Mouse (Mus musculus): ENCODE measurements at regions not wholly inside any gene's neighbourhood (a gene's known extent, or its start where the extent isn't known, plus 50 kb on each side); places are given as distances from the start of the nearest gene placed in this dataset.
A peak's percentile ranks its signal among the peaks of the same experiment; 100 is the strongest.

GRCm38 (mm10) chr2:75034708-75035107 lies 209.1 kb downstream of the Mtx2 start:
- no peak overlapping the region for H3K9ac ChIP-seq
- peaks cover 25% of the 10 kb centered on the region for H3K4me1 ChIP-seq
- no peaks in the 10 kb centered on the region for H3K9me3 ChIP-seq
- WGBS: 27% methylated on average over 3 of the region's 3 CpGs
- no peaks in the 10 kb centered on the region for H3K36me3 ChIP-seq
- H3K4me2 ChIP-seq (replicated peaks): no peak overlapping the region
- H3K4me3 ChIP-seq: no peak overlapping the region
- peaks cover 48% of the 10 kb centered on the region for H3K27me3 ChIP-seq
- H3K27ac ChIP-seq: no peak overlapping the region
- no peak for ATAC-seq (ENCODE audit: low FRiP score, low read depth)

DNA sequence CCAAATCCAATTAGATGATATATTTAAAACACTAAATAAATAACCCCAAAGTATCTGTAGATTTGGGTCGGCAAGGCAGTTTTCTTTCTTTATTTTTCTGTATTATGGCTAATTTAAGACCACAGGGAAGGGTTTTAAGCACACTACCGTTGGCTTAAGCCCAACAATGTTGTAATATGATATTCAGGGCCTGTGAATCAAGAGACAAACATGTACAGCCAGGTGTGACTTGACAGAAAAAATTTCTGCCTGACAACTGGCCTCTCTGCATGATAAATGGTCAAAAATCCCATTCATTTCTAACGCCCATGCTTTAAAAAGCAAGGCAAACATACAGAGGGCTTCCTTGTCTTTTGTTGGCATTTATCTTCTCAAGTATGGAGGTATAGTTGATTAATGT lies 213.5 kb downstream of the Mtx2 start:
- Histone ChIP-seq H3K9me3 (no peaks in the 10 kb centered on the region), H3K9ac (no peak overlapping the region), H3K4me3 (no peak overlapping the region), H3K4me2 (replicated peaks) (no peak overlapping the region), H3K36me3 (no peaks in the 10 kb centered on the region), H3K4me1 (peaks cover 14% of the 10 kb centered on the region), H3K27me3 (peaks cover 31% of the 10 kb centered on the region), H3K27ac (no peak overlapping the region)
- ATAC-seq (ENCODE audit: low FRiP score, low read depth): no peak
- 27% methylated on average over 3 of the region's 3 CpGs for WGBS

- H3K9me3 ChIP-seq: no peaks in the 10 kb centered on the region
- no peak overlapping the region for H3K27ac ChIP-seq
- WGBS: 75% methylated on average over 6 of the region's 6 CpGs
- no peaks in the 10 kb centered on the region for H3K4me1 ChIP-seq
- no peaks in the 10 kb centered on the region for H3K36me3 ChIP-seq
- no peak overlapping the region for H3K9ac ChIP-seq
- peaks cover 37% of the 10 kb centered on the region for H3K27me3 ChIP-seq
- ATAC-seq (ENCODE audit: low FRiP score, low read depth): no peak
- no peak overlapping the region for H3K4me3 ChIP-seq
- H3K4me2 ChIP-seq (replicated peaks): no peak overlapping the region
Observed at GRCm38 (mm10) chr2:75046892-75047291, 221.3 kb downstream of the Mtx2 start.

- Histone ChIP-seq H3K27me3 (peaks cover 40% of the 10 kb centered on the region), H3K4me1 (no peaks in the 10 kb centered on the region), H3K27ac (no peak overlapping the region), H3K9ac (no peak overlapping the region), H3K36me3 (no peaks in the 10 kb centered on the region), H3K4me3 (no peak overlapping the region), H3K4me2 (replicated peaks) (no peak overlapping the region), H3K9me3 (no peaks in the 10 kb centered on the region)
- no peak for ATAC-seq (ENCODE audit: low FRiP score, low read depth)
- 29% methylated on average over 6 of the region's 6 CpGs for WGBS
Observed at GRCm38 (mm10) chr2:75048071-75048470, 222.5 kb downstream of the Mtx2 start.

GRCm38 (mm10) chr2:75054474-75055186 lies 229.0 kb downstream of the Mtx2 start:
- Histone ChIP-seq H3K4me3 (peak overlapping the region; percentile 34), H3K4me1 (peaks cover 6% of the 10 kb centered on the region), H3K27ac (no peak overlapping the region), H3K36me3 (no peaks in the 10 kb centered on the region), H3K9ac (peak overlapping the region; percentile 53; the same call in 1 of the 2 replicates), H3K9me3 (no peaks in the 10 kb centered on the region), H3K4me2 (replicated peaks) (peak overlapping the region; percentile 67), H3K27me3 (peaks cover 71% of the 10 kb centered on the region)
- 18% methylated on average over 14 of the region's 14 CpGs for WGBS
- ATAC-seq (ENCODE audit: low FRiP score, low read depth): peak; percentile 54

DNA sequence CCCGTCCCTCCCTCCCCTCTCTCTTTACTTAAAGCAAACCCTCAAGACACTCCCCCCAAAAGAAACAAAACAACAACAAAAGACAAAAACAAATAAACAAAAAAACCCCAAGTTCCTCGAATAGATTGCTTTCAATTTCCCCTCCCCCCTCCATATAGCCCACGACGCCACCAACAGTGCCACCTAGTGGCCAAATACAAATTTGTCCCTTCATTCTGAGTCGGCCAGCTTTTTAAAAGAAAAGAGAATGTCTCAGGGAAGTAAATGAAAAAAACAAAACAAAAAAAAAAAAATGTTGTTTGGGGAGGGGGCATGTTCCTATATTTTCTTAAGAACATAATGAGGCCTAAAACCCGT lies 229.6 kb downstream of the Mtx2 start:
- Histone ChIP-seq H3K4me1 (peaks cover 6% of the 10 kb centered on the region), H3K4me2 (replicated peaks) (peak overlapping the region; percentile 67), H3K9me3 (no peaks in the 10 kb centered on the region), H3K4me3 (peak overlapping the region; percentile 34), H3K27ac (no peak overlapping the region), H3K27me3 (peaks cover 77% of the 10 kb centered on the region), H3K36me3 (no peaks in the 10 kb centered on the region), H3K9ac (peak overlapping the region; percentile 53; the same call in 1 of the 2 replicates)
- under 1% methylated on average over 6 of the region's 6 CpGs for WGBS
- 0 out of 2 replicates have a peak, but pooled peaks have one; percentile 28 for ATAC-seq (ENCODE audit: low FRiP score, low read depth)

DNA sequence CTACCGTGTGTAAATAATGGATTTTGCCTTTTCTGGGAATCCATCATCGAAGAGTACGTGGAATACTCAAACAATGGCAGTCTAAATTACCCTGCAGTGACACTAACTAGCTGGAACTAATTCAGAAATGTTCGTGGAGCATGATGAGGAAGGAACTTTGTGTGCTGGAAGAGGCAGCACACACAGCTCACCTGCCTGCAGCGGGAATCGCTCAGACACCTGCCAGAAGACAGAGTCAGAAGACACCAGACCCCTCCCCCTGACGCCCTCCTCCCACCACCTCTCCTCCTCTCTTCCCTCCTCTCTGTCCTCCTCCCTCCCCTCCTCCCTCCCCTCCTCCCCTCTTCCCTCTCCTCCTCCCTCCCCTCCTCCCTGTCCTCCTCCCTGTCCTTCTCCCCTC lies 235.4 kb downstream of the Mtx2 start:
- Histone ChIP-seq H3K9me3 (no peaks in the 10 kb centered on the region), H3K27me3 (peaks cover 93% of the 10 kb centered on the region), H3K4me3 (no peak overlapping the region), H3K36me3 (no peaks in the 10 kb centered on the region), H3K9ac (no peak overlapping the region), H3K27ac (no peak overlapping the region), H3K4me1 (peaks cover 4% of the 10 kb centered on the region; the same call in 1 of the 2 replicates), H3K4me2 (replicated peaks) (no peak overlapping the region)
- ATAC-seq (ENCODE audit: low FRiP score, low read depth): no peak
- 58% methylated on average over 7 of the region's 7 CpGs for WGBS

- Histone ChIP-seq H3K9me3 (no peaks in the 10 kb centered on the region), H3K27ac (no peak overlapping the region), H3K27me3 (peaks cover 90% of the 10 kb centered on the region), H3K4me3 (no peak overlapping the region), H3K36me3 (no peaks in the 10 kb centered on the region), H3K4me1 (peaks cover 4% of the 10 kb centered on the region; the same call in 1 of the 2 replicates), H3K9ac (no peak overlapping the region), H3K4me2 (replicated peaks) (no peak overlapping the region)
- ATAC-seq (ENCODE audit: low FRiP score, low read depth): no peak
- WGBS: 44% methylated on average over 12 of the region's 12 CpGs
Observed at GRCm38 (mm10) chr2:75061456-75062188, 236.0 kb downstream of the Mtx2 start.

DNA sequence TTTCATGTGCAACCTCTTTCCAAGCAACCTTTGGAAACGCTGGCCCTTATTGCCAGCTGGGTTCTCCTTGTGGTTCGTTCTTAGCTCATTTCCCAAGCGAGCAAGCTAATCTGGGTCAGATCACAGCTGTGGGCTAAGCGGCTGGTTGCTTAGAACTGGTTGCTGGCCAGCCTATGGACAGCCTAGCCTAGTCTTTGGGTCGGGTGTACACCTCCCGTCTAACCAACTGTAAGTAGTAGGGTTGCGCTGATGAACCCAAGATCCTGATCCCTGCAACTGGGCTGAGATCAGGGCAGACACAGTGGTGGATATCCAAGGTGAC lies 236.5 kb downstream of the Mtx2 start:
- WGBS: 67% methylated on average over 7 of the region's 7 CpGs
- 0 out of 2 replicates have a peak, but pooled peaks have one; percentile 24 for ATAC-seq (ENCODE audit: low FRiP score, low read depth)
- peaks cover 89% of the 10 kb centered on the region for H3K27me3 ChIP-seq
- no peaks in the 10 kb centered on the region for H3K9me3 ChIP-seq
- no peak overlapping the region for H3K27ac ChIP-seq
- no peak overlapping the region for H3K4me3 ChIP-seq
- no peaks in the 10 kb centered on the region for H3K36me3 ChIP-seq
- H3K4me2 ChIP-seq (replicated peaks): no peak overlapping the region
- peaks cover 4% of the 10 kb centered on the region; the same call in 1 of the 2 replicates for H3K4me1 ChIP-seq
- no peak overlapping the region for H3K9ac ChIP-seq

DNA sequence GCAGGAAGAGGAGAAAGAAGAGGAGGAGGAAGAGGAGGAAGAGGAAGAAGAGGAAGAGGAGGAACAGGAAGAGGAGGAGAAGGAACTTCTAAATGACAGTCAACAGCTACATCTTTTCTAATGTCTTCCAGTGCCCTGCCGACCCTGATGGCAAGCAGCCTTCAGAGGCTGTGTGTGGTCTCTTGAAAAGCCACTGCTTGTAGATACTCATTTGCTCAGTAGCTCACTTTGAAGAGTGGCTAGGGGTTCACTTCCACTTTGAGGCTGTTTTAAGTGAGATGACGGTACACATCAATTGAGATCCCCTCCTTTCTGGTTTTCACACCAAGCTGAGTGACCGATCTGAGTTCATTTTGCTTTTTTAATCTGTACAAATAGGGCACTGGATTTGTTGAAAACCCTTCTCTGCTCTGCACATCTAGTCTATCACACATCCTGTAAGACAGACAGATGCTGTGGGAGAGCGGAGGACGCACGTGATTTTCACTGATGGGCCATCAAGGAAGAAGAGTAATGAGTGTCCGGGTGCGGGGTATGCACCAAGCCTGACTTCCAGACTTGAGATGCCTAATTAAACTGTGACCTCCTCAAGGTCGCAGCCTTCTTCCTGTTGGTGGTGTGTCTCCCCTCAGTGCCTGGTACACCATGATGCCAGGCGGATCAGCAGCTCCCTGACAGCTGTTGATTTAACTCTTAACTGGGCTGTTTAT lies 239.0 kb downstream of the Mtx2 start:
- Histone ChIP-seq H3K4me1 (peaks cover 4% of the 10 kb centered on the region; the same call in 1 of the 2 replicates), H3K9ac (no peak overlapping the region), H3K27me3 (peaks cover 74% of the 10 kb centered on the region), H3K36me3 (no peaks in the 10 kb centered on the region), H3K27ac (no peak overlapping the region), H3K9me3 (no peaks in the 10 kb centered on the region), H3K4me3 (no peak overlapping the region), H3K4me2 (replicated peaks) (no peak overlapping the region)
- 33% methylated on average over 10 of the region's 10 CpGs for WGBS
- no peak for ATAC-seq (ENCODE audit: low FRiP score, low read depth)

GRCm38 (mm10) chr2:75065304-75065703 lies 239.7 kb downstream of the Mtx2 start:
- Histone ChIP-seq H3K27me3 (peaks cover 70% of the 10 kb centered on the region), H3K4me1 (peaks cover 4% of the 10 kb centered on the region; the same call in 1 of the 2 replicates), H3K4me3 (no peak overlapping the region), H3K9me3 (no peaks in the 10 kb centered on the region), H3K27ac (no peak overlapping the region), H3K9ac (no peak overlapping the region), H3K36me3 (no peaks in the 10 kb centered on the region), H3K4me2 (replicated peaks) (no peak overlapping the region)
- ATAC-seq (ENCODE audit: low FRiP score, low read depth): no peak
- 58% methylated on average over 2 of the region's 2 CpGs for WGBS

DNA sequence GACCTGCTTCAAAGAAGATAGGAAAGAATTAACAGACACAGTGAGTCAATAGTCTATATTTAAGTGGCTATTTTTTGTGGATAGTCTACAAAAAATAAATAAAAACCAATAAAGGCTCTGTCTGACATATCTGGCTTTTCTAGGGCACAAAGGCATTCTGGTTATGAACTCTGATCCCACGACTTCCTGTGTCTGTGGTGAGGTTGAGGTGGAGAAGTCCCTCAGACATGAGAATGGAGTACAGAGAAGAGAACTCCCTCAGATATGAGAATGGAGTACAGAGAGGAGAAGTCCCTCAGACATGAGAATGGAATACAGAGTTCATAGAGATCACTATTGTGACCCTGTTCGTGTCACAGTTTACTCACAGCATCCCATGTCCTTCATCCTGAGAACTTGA lies 243.7 kb downstream of the Mtx2 start:
- no peak overlapping the region for H3K4me3 ChIP-seq
- no peak overlapping the region for H3K9ac ChIP-seq
- H3K4me2 ChIP-seq (replicated peaks): no peak overlapping the region
- no peak for ATAC-seq (ENCODE audit: low FRiP score, low read depth)
- 76% methylated on average over 2 of the region's 2 CpGs for WGBS
- H3K27me3 ChIP-seq: peaks cover 47% of the 10 kb centered on the region
- H3K9me3 ChIP-seq: no peaks in the 10 kb centered on the region
- H3K27ac ChIP-seq: no peak overlapping the region
- H3K36me3 ChIP-seq: no peaks in the 10 kb centered on the region
- no peaks in the 10 kb centered on the region for H3K4me1 ChIP-seq
